Mouse (Mus musculus) C2C12 (cell line): ENCODE data around the gene Itpr3.

Experiments used
- CTCF ChIP-seq: IDR thresholded peaks from one replicate; pipeline ENCODE4 v1.5.1; 2011; ENCODE audit not compliant: control insufficient read depth, insufficient read depth, insufficient read length
- FOSL1 ChIP-seq: IDR thresholded peaks from one replicate; pipeline ENCODE4 v1.8.0; 2011; ENCODE audit warnings: mild to moderate bottlenecking, low read length; ENCODE audit not compliant: poor library complexity, insufficient read depth, severe bottlenecking
- MAX ChIP-seq: IDR thresholded peaks from one replicate; pipeline ENCODE4 v1.6.1; 2011; ENCODE audit warnings: mild to moderate bottlenecking, control low read depth

- TF ChIP-seq CTCF, result no peak
- TF ChIP-seq MAX, result no peak
- TF ChIP-seq FOSL1, result no peak
Observed at GRCm38 (mm10) chr17:27107936-27108335, 50.8 kb downstream of the Itpr3 start.
